ENCODE assay signal across 16 mouse cellular contexts in genomic region chr2:124101201-124101517, GRCm38 (mm10). TPM values are rescaled to one million over a fixed set of nuclear protein-coding genes. Genes with fewer than 3 reads are reported as not detected.
DNase-seq lines count a peak whose midpoint lies in the region; ATAC-seq and TF ChIP-seq lines count a peak whose summit lies in the region.
"Had no signal": no experiment of that assay in that cellular context is flagged by ENCODE, and none has a peak within 500 bp of the region (broad histone marks: within the 10 kb centered on the region; RNA-seq: fewer than 3 reads in every experiment).

No protein-coding gene starts in this region.

- no peaks in the 10 kb centered on the region for H3K36me3 ChIP-seq in embryonic facial prominence, embryonic 14.5 days (ENCODE audit: control insufficient read depth, insufficient read depth, low read length)
- H3K36me3 ChIP-seq in embryonic facial prominence, embryonic 10.5 days (replicated peaks), result no peaks in the 10 kb centered on the region
- H3K36me3 ChIP-seq in hindbrain, embryonic 12.5 days, result no peaks in the 10 kb centered on the region
- no peaks in the 10 kb centered on the region for H3K36me3 ChIP-seq in hindbrain, embryonic 11.5 days (ENCODE audit: control insufficient read depth, insufficient read depth, low read length)
- H3K36me3 ChIP-seq in lung, embryonic 14.5 days (ENCODE audit: insufficient read depth), result no peaks in the 10 kb centered on the region
- H3K36me3 ChIP-seq in lung, postnatal 0 days (ENCODE audit: insufficient read depth, low read length), result no peaks in the 10 kb centered on the region
- H3K36me3 ChIP-seq in neural tube, embryonic 15.5 days, result no peaks in the 10 kb centered on the region
- H3K36me3 ChIP-seq: embryonic facial prominence, embryonic 15.5 days; liver, embryonic 12.5 days; neural tube, embryonic 12.5 days had no signal

- no peak for TF ChIP-seq CTCF in lung, embryonic 14.5 days (IDR thresholded peaks at IDR 0.05; ENCODE audit: low read depth)
- no peak for TF ChIP-seq CTCF in lung, postnatal 0 days (IDR thresholded peaks at IDR 0.05)

- H3K27me3 ChIP-seq in embryonic facial prominence, embryonic 14.5 days (replicated peaks; ENCODE audit: control insufficient read depth, insufficient read depth, low read length), result no peaks in the 10 kb centered on the region
- no peaks in the 10 kb centered on the region for H3K27me3 ChIP-seq in embryonic facial prominence, embryonic 10.5 days (replicated peaks; ENCODE audit: low read depth, poor library complexity, severe bottlenecking)
- H3K27me3 ChIP-seq in hindbrain, embryonic 12.5 days, result no peaks in the 10 kb centered on the region
- no peaks in the 10 kb centered on the region for H3K27me3 ChIP-seq in hindbrain, embryonic 11.5 days (ENCODE audit: control insufficient read depth, insufficient read depth, low read length)
- H3K27me3 ChIP-seq in lung, embryonic 14.5 days (ENCODE audit: insufficient read depth, low read length), result no peaks in the 10 kb centered on the region
- no peaks in the 10 kb centered on the region for H3K27me3 ChIP-seq in lung, postnatal 0 days (replicated peaks; ENCODE audit: insufficient read depth, low read length)
- no peaks in the 10 kb centered on the region for H3K27me3 ChIP-seq in neural tube, embryonic 15.5 days (replicated peaks)
- H3K27me3 ChIP-seq: CH12.LX; embryonic facial prominence, embryonic 15.5 days; liver, embryonic 12.5 days; neural tube, embryonic 12.5 days had no signal

- peaks cover 7% of the 10 kb centered on the region; the same call in 1 of the 2 replicates for H3K4me1 ChIP-seq in embryonic facial prominence, embryonic 14.5 days (ENCODE audit: control insufficient read depth, insufficient read depth, low read length)
- H3K4me1 ChIP-seq in embryonic facial prominence, embryonic 10.5 days, result no peaks in the 10 kb centered on the region
- no peaks in the 10 kb centered on the region for H3K4me1 ChIP-seq in hindbrain, embryonic 12.5 days
- H3K4me1 ChIP-seq in hindbrain, embryonic 11.5 days (replicated peaks; ENCODE audit: control insufficient read depth, insufficient read depth, low read length), result no peaks in the 10 kb centered on the region
- no peaks in the 10 kb centered on the region for H3K4me1 ChIP-seq in lung, embryonic 14.5 days (ENCODE audit: insufficient read depth)
- H3K4me1 ChIP-seq in lung, postnatal 0 days (ENCODE audit: insufficient read depth, low read depth, low read length), result no peaks in the 10 kb centered on the region
- peaks cover 17% of the 10 kb centered on the region for H3K4me1 ChIP-seq in neural tube, embryonic 15.5 days
- H3K4me1 ChIP-seq: liver, embryonic 12.5 days; neural tube, embryonic 12.5 days had no signal

- no peak overlapping the region for H3K4me3 ChIP-seq in embryonic facial prominence, embryonic 14.5 days (ENCODE audit: low read depth, low read length)
- H3K4me3 ChIP-seq in embryonic facial prominence, embryonic 10.5 days, result no peak overlapping the region
- H3K4me3 ChIP-seq in hindbrain, embryonic 12.5 days, result no peak overlapping the region
- no peak overlapping the region for H3K4me3 ChIP-seq in hindbrain, embryonic 11.5 days (ENCODE audit: low read depth, low read length)
- H3K4me3 ChIP-seq in lung, embryonic 14.5 days (ENCODE audit: low read depth, low read length), result no peak overlapping the region
- H3K4me3 ChIP-seq in lung, postnatal 0 days (ENCODE audit: low read depth, low read length), result no peak overlapping the region
- H3K4me3 ChIP-seq in neural tube, embryonic 15.5 days (replicated peaks), result no peak overlapping the region
- H3K4me3 ChIP-seq: embryonic facial prominence, embryonic 15.5 days; liver, embryonic 12.5 days; neural tube, embryonic 12.5 days had no signal

- H3K27ac ChIP-seq in embryonic facial prominence, embryonic 14.5 days (replicated peaks; ENCODE audit: low read depth, low read length), result no peak overlapping the region
- H3K27ac ChIP-seq in embryonic facial prominence, embryonic 10.5 days (replicated peaks), result no peak overlapping the region
- H3K27ac ChIP-seq in hindbrain, embryonic 12.5 days, result no peak overlapping the region
- H3K27ac ChIP-seq in hindbrain, embryonic 11.5 days (ENCODE audit: low read depth, low read length), result no peak overlapping the region
- H3K27ac ChIP-seq in lung, embryonic 14.5 days (ENCODE audit: low read depth), result no peak overlapping the region
- H3K27ac ChIP-seq in lung, postnatal 0 days (ENCODE audit: low read length), result no peak overlapping the region
- H3K27ac ChIP-seq in neural tube, embryonic 15.5 days (replicated peaks), result no peak overlapping the region
- H3K27ac ChIP-seq: liver, embryonic 12.5 days; neural tube, embryonic 12.5 days had no signal

- no peak for DNase-seq in embryonic facial prominence, embryonic 14.5 days (ENCODE audit: low spot score)
- DNase-seq in embryonic facial prominence, embryonic 10.5 days (ENCODE audit: low spot score), result no peak
- DNase-seq in hindbrain, embryonic 11.5 days (ENCODE audit: low spot score), result no peak
- no peak for DNase-seq in lung, embryonic 14.5 days
- DNase-seq in lung, postnatal 0 days (ENCODE audit: low spot score), result no peak
- no peak for DNase-seq in neural tube, embryonic 10.5 days (ENCODE audit: extremely low spot score, low spot score)

- 0 out of 2 replicates have a peak, but pooled peaks have one; percentile 15 for ATAC-seq in embryonic facial prominence, embryonic 14.5 days (ENCODE audit: low read depth)
- 0 out of 2 replicates have a peak, but pooled peaks have one; percentile 29 for ATAC-seq in hindbrain, embryonic 12.5 days (ENCODE audit: low FRiP score)
- no peak for ATAC-seq in hindbrain, embryonic 11.5 days (ENCODE audit: low FRiP score)
- ATAC-seq in lung, embryonic 14.5 days (ENCODE audit: insufficient read depth), result peak; percentile 35; the same call in 1 of the 2 replicates
- no peak for ATAC-seq in lung, postnatal 0 days
- peak; percentile 28; the same call in 1 of the 2 replicates for ATAC-seq in neural tube, embryonic 15.5 days (ENCODE audit: low FRiP score)
- ATAC-seq: activated CD4-positive, CD25-positive, alpha-beta regulatory T cell, adult 4 months; inflammation-experienced regulatory T-cells, adult 6 months; liver, embryonic 12.5 days; liver, postnatal 0 days had no signal

- no peak overlapping the region for H3K4me2 ChIP-seq in embryonic facial prominence, embryonic 14.5 days (ENCODE audit: low read depth, low read length)
- H3K4me2 ChIP-seq in hindbrain, embryonic 12.5 days (replicated peaks), result no peak overlapping the region
- H3K4me2 ChIP-seq in hindbrain, embryonic 11.5 days (replicated peaks; ENCODE audit: low read depth, low read length), result no peak overlapping the region
- H3K4me2 ChIP-seq in lung, embryonic 14.5 days, result no peak overlapping the region
- H3K4me2 ChIP-seq in lung, postnatal 0 days (replicated peaks; ENCODE audit: low read depth, low read length), result no peak overlapping the region
- H3K4me2 ChIP-seq in neural tube, embryonic 15.5 days, result peak overlapping the region; percentile 34; the same call in 1 of the 2 replicates
- H3K4me2 ChIP-seq: embryonic facial prominence, embryonic 15.5 days; heart, embryonic 11.5 days; liver, embryonic 12.5 days had no signal

- H3K9me3 ChIP-seq in embryonic facial prominence, embryonic 14.5 days (ENCODE audit: control insufficient read depth, low read length), result no peaks in the 10 kb centered on the region
- H3K9me3 ChIP-seq in embryonic facial prominence, embryonic 10.5 days, result no peaks in the 10 kb centered on the region
- no peaks in the 10 kb centered on the region for H3K9me3 ChIP-seq in hindbrain, embryonic 12.5 days (replicated peaks)
- no peaks in the 10 kb centered on the region for H3K9me3 ChIP-seq in hindbrain, embryonic 11.5 days (ENCODE audit: control insufficient read depth, low read length)
- H3K9me3 ChIP-seq in lung, embryonic 14.5 days (ENCODE audit: low read depth, low read length), result no peaks in the 10 kb centered on the region
- H3K9me3 ChIP-seq in lung, postnatal 0 days (ENCODE audit: low read length), result no peaks in the 10 kb centered on the region
- no peaks in the 10 kb centered on the region for H3K9me3 ChIP-seq in neural tube, embryonic 15.5 days (replicated peaks)
- H3K9me3 ChIP-seq: embryonic facial prominence, embryonic 15.5 days; liver, embryonic 12.5 days; neural tube, embryonic 12.5 days had no signal

- no peak overlapping the region for H3K9ac ChIP-seq in embryonic facial prominence, embryonic 14.5 days (ENCODE audit: low read depth, low read length)
- H3K9ac ChIP-seq in hindbrain, embryonic 12.5 days, result no peak overlapping the region
- H3K9ac ChIP-seq in hindbrain, embryonic 11.5 days (ENCODE audit: low read depth, low read length), result no peak overlapping the region
- H3K9ac ChIP-seq in lung, embryonic 14.5 days, result no peak overlapping the region
- H3K9ac ChIP-seq in lung, postnatal 0 days (replicated peaks; ENCODE audit: low read depth), result no peak overlapping the region
- H3K9ac ChIP-seq in neural tube, embryonic 15.5 days (replicated peaks), result no peak overlapping the region
- H3K9ac ChIP-seq: embryonic facial prominence, embryonic 15.5 days; liver, embryonic 12.5 days; liver, postnatal 0 days; neural tube, embryonic 12.5 days had no signal

- no peak for TF ChIP-seq EP300 in lung, postnatal 0 days (IDR thresholded peaks at IDR 0.05)

RNA-seq across cellular contexts. Expression of gene Sema6d, which starts 11.4 kb away (rescaled TPM):
- polyA plus RNA-seq in embryonic facial prominence, embryonic 14.5 days (2014; fragmentation: Nextera tagmentation; extraction: Ambion mirVana), result 14.6 and 16.2 TPM in 2 replicates
- 8.3 and 8.7 TPM in 2 replicates for polyA plus RNA-seq in embryonic facial prominence, embryonic 10.5 days (2016; fragmentation: Nextera tagmentation; extraction: Ambion mirVana)
- polyA plus RNA-seq in hindbrain, embryonic 12.5 days (2016; fragmentation: Nextera tagmentation; extraction: Ambion mirVana), result 25.5 and 28.5 TPM in 2 replicates
- polyA plus RNA-seq in hindbrain, embryonic 11.5 days (2014; fragmentation: Nextera tagmentation; extraction: Ambion mirVana), result 20.9 and 26.2 TPM in 2 replicates
- 24.4 and 26.7 TPM in 2 replicates for polyA plus RNA-seq in lung, embryonic 14.5 days (2014; fragmentation: Nextera tagmentation; extraction: Ambion mirVana)
- 7.4 and 11.1 TPM in 2 replicates for polyA plus RNA-seq in lung, postnatal 0 days (2015; fragmentation: Nextera tagmentation; extraction: Ambion mirVana)
- 43.2 and 50.4 TPM in 2 replicates for polyA plus RNA-seq in neural tube, embryonic 15.5 days (2015; fragmentation: Nextera tagmentation; extraction: Ambion mirVana)

Comparison
In these comparisons a context has a peak if more than half of its experiments do, and no peak if none do; other contexts are left out.
1. ATAC-seq: peak in embryonic facial prominence, embryonic 14.5 days (single experiment), hindbrain, embryonic 12.5 days (single experiment), lung, embryonic 14.5 days (single experiment) and neural tube, embryonic 15.5 days (single experiment); none in hindbrain, embryonic 11.5 days (single experiment) and lung, postnatal 0 days (single experiment).